Mouse (Mus musculus): ENCODE measurements around the gene Jund.

Gene Jund

DNA sequence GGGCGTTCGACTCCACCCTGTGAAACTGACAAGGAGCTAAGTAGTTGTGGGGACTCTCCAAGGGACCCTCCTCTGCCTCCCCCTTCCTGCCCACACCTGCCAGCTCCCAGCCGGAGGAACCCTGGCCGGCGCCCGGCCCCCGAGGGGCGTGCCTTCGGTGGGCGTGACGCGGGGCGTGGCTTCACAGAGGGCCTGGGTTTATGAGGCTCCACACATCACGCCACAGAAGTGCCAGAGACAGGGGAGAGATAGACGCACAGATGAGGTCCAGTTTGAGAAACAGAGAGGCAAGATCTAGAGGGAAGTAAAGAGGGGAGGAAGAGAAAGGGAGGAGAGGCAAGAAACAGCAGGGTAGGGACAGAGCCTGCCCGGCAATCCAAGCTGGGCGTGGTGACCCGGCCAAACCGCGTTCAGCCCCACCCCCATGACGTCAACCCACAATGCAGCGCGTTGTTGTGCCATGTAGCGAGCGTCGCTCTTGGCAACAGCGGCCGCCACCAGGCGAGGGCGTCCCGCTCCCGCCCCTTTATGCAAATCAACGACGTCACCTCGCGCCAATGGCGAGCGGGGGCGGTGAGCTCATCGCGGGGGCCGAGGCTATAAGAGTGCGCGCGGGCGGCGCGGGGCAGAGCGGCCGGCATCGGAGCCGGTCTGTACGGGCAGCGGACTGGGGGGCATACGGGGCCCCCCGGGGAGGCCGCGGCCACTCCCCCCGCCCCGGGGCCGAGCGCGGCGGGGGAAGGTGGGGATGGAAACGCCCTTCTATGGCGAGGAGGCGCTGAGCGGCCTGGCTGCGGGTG lies at the start of gene Jund:
TSS of gene Jund (plus strand) at position 640 of the 800 bp plus-strand sequence.
- DNase-seq (ENCODE audit: low spot score) = peak; percentile 99

DNA sequence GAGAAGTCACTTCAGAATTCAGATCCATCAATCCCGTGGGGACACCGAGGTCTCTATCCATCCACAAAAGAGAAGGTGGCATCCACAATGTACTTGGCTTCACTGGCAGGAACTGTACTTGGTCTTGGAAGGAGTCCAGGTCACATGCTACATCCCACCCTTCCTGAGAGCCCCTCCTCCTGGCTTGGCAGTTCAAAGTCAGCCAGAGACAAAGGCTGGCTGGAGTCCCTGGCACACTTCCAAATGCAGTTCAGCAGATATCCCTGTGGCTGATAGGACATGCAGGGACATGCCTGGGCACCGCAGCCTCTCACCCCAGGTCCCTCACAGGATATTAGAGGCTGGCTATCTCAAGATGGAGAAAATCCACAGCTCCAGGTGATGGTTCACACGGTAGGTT lies 49.4 kb upstream of the Jund start:
- DNase-seq (ENCODE audit: low spot score) = no peak

DNA sequence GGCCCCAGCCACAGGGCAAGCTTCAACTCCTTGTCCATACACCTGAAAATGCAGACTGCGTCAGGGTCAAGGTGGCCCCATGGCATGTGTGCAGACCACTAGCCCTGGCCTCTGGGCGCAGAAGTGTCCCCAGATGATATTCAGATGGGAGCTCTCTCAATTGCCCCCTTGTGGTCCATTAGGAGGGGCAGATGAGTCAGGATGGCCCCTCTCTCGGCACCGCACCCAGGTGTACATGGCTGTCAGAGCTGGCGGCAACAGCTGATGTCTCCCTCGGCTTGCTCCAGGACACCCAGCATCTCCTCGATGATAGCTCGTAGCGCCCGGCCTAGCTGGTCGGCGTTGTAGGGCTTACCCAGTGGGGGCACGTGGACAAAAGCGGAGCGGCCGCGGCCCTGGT lies 48.4 kb upstream of the Jund start:
- no peak for DNase-seq (ENCODE audit: low spot score)

DNA sequence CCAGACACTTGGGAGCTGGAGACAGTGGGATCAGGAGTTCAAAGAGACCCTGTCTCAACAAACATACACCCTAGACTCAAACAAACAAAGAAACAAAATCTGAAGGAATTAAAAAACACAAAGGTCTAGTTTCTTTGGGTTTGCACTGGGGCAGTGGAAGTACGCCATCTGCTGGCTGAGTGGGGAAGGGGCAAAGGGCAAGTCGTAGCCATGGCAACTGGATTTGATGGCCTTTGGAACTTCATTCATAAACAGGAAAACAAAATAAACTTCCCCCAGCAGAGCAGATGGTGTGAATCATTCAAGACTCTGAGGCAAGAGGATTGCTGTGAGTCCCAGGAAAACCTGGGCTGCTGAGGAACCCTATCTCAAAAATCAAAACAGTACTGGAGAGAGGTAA lies 45.5 kb upstream of the Jund start:
- peak; percentile 43 for DNase-seq (ENCODE audit: low spot score)

DNA sequence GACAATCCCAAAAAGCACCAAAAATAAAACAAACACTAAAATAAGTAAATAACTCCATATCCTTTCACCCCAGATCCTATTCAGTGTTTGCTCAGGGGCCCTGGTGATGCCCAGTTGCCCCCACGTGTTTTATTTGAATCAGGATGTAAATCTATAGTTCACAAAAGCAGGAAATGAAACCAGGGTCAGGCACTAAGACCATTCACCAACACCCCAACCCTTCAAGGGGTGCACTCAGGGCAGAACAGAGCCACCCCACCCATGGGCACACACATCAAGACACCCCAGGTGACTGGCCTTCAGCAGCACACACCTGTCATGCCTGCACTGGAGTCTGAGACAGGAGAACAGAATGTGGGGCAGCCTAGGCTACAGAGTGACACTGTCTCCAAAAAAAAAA lies 44.6 kb upstream of the Jund start:
- no peak for DNase-seq (ENCODE audit: low spot score)

DNA sequence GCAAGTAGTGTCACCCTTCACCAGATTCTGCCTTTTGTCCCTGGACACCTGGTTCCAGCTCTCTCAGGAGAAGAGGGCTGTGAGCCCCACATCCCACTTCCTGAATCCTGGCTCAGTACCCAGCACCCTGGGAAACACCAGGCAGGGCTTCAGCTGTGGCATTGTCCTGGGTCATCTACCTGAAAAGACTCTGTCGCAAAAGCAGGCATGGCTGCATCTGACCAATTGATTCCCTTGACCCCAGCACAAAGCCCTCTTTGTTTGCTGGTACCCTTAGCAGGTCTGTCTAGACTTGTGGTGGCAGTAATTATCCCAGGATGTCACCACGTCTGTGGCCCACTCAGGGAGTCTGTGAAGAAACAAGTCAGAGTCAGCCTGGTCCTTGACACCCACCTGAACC lies 43.3 kb upstream of the Jund start:
- no peak for DNase-seq (ENCODE audit: low spot score)

DNA sequence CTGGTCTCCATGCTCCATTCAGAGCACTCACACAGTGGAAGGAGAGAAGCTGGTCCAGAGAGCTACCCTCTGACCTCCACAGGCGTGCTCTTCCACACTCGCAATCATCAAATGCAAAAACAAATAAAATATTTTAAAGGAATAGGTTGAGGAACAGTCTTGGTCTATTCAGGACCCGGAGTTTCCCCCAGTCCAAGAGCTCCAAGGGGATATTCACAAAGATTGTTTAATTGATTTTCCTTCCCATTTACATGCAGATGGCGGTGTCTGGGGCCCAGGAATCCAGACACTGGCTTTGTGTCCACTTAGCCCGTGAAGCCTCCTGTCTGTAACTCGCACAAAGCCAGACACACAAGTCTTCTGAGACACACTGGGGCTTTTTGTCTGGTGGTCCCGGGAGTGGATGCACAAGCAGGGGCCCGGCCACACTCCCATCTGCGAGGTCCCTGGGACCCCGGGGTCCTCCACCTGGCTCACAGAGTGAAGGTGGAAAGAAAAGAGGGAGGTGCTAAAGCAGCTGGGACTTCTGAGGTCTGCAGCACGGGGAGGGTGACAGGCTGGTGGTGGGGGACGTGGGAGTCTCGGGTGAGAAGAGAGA lies 42.5 kb upstream of the Jund start:
- no peak for DNase-seq (ENCODE audit: low spot score)

DNA sequence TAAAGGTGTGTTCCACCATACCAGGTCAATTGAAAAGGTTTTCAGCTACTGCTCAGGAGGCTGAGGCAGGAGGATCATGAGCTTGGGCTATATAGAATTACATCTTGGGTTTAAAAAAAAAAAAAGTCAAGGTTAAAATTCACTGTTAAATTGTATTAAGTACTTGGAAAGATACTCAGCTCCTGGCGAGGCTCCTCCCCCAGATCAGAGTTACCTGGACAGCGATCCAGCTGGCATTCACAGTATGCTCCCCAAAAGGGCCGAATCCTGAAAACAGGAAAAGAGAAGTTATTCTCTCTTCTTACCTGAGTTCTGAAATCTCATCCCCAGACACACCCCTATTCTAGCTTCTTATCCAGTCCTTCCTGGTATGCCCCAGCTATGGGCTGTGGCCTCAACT lies 41.5 kb upstream of the Jund start:
- DNase-seq (ENCODE audit: low spot score) = no peak

DNA sequence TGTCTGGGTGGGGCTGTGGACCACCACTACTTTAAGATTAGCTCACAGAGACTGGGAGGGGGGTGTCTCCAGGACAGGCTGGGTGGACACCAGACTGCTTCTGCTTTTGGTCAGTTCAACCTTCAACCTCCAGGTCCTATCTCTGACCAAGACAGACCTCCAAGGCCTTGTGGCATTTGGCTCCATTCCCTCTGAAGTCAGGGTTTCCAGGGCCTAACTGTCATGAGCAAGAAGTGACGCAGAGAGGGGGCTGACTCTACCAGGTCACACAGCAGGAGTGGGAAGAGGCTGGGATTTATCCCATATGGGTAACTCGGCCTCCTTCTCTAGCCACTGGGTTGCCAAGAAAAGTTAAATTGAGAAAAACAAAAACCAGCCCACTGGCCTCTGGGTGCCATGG lies 41.0 kb upstream of the Jund start:
- DNase-seq (ENCODE audit: low spot score) = no peak

DNA sequence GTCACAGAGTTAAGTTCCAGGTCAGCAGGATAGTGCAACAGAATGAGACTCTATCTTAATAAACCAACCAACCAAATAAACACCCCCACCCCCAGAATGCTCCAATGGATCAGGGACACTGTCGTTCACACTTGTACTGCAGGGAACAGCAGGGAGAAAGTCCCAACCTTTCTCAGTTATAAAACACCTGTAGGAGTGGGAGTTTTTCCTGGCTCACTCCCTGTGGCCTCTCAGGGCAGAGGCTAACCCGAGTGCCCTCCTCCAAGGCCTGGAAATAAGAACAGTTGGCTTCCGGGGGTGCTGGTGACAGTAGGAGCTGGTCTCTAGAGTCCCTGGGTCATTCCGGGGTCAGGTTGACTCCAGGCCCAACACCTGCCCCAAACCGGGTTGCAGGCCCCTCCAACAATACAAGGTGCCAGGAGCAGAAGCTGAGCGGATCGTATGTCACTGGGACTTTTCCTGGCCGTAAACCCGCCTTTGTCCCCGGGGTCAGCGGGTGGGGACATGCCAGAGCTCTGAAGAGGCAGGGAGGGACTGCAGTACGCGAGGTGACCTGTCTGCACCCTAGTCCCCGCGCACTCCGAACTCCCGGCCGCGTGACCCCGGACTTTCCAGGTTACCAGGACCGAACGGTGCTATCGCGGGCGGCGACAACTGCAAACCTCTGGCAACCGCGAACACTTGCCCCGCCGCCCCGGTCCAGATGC lies 39.7 kb upstream of the Jund start:
- no peak for DNase-seq (ENCODE audit: low spot score)

DNA sequence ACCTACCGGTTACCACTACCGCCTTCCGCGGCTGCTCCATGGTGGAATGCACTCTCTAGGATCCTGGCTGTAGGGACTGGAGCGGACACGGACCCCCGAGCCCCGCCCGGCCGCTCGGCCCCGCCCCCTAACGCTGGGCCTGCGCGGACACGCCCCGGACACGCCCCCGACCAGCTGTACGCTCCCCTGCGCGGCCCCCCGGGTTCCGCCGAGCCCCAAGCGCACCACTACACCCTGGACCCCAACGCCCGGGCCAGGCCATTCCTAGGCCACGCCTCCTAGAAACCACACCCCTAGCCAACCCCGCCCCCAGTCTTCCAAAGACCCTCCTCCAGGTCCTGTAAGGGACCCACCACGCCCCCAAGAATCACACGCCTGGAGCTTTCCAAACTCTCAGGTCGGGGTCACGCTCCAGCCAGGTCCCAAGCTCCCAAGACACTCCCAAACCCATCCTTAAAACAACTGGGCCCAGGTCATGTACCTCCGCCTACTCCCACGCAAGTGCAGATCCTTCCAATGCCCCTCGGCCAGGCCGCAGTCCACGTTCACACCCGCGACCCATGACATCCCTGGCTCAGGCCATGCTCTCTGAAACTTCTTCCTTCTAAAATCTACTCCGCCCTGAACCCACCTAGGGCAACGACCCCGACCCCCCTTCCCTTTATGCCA lies 39.0 kb upstream of the Jund start:
- peak; percentile 96 for DNase-seq (ENCODE audit: low spot score)

DNA sequence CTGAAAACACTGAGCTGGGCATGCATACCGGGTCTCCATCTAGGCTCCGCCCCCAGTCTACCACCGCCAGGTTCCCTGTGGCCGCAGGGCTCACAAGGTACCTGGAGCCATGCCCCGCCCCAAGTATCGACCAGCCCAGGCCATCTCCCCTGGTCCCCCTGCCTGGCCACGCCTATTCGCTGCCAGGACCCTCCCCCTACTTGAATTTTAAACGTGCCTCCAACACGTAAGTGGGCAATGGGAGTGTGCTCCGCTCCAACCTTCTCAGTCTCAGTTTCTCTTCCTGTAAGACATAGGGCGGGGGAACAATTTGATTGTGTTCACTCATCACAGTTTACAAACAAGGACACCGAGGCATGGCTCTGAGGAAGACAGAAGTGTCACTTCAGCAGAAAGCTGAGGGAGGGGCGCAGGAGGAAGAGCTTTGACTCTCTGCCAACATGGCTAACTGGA lies 38.5 kb upstream of the Jund start, which contains the start of gene Pgpep1:
TSS of gene Pgpep1 (minus strand) at position 116 of the 453 bp plus-strand sequence.
- peak; percentile 57 for DNase-seq (ENCODE audit: low spot score)

DNA sequence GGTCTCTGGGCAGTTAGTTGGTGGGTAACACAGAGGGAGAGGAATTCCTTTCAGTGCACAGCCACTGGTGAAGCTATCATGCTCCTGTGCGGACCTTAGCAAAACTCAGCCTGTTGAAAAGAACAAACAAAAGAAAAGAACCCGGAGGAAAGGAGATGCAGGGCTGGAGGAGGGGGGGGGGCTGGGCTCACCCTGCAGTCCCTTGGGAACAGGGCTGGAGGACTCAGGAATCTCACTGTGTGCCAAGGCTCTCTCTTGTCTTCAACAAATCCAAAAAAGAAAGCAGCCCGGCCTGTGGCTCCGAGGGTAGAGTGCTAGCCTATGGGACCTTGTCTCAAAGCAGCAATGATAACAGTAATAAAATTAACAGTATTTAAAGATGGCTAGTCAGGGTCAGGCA lies 35.1 kb upstream of the Jund start:
- no peak for DNase-seq (ENCODE audit: low spot score)

DNA sequence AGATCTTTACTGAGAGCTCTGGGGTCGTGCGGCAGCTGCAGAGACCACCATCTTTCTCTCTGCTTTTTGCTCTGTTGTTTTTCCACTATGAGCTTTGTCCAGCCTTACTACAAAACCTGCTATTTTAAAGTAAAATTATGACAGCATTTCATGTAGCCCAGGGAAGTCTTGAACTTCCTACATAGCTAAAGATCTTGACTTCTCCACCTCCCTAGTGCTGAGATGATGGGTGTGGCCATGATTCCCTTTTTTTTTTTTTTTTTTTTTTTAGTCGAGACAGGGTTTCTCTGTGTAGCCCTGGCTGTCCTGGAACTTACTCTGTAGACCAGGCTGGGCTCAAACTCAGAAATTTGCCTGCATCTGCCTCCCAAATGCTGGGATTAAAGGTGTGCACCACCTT lies 34.1 kb upstream of the Jund start:
- DNase-seq (ENCODE audit: low spot score) = no peak

DNA sequence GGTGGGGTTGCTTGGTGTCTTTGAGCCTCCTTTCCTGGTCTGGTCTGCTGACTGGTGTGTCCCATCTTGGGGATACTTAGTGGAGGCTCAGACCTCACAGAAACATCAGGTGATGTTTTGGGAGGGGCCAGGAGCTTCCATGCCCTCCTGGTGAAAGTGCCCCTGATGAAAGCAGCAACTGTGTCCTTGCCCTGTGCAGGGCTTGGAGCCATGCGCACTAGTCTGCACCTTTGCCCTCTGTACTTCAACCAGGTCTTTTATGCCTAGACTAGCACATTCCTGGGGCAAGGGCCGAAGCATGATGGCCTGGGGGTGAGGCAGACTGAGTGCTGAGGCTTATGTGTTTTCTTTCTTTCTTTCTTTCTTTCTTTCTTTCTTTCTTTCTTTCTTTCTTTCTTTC lies 33.1 kb upstream of the Jund start:
- DNase-seq (ENCODE audit: low spot score) = no peak

DNA sequence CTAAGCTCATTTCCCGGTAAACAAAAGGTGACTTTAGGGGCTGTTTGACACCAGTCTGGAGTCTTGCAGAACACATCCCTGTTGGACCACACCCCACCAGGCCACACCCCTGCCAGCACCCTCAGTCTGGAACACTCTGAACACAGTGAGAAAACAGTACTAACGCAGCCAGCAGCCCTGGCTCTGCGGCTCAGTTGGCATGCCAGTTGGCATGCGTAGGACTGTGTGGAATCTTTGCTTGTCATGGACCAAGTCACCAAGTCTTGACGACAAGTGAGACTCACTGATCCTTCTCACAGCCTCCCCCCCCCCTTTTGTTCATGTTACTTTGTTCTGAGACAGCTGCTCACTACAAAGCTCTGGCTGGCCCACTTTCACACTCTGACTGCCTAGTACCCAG lies 31.7 kb upstream of the Jund start:
- DNase-seq (ENCODE audit: low spot score) = no peak

DNA sequence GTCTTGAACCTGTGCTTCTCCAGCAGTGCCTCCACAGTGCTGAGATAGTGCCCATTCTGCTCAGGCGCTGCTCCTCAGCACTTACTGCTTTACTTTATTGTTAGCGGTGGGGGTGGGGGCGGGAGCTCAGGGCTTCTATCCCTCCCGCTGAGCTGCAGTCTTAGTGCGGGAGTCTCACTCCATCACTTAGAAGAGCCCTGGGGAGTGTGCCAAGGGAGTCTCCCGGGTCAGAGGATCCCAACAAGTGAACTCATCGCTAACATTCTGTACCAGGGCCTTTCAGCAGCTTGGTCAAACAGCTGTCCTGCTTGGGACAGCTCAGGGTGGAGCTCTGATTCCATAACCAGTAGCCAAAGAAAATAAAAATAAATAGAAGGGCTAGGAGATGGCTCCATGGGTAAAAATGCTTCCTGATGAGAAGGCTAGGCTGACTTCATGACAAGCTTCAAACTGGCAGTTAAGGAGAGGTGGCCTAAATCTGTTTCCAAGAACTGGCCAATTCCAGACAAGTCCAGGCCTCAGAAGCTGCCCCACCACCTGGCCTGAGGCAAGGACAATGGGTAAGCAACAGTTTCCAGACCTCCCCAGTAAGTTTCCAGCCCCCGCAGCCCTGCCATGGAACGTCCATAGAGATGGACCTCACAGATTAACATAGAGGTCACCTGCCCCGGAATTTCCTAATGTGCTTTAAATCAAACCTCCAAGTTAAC lies 27.0 kb upstream of the Jund start:
- DNase-seq (ENCODE audit: low spot score) = no peak

DNA sequence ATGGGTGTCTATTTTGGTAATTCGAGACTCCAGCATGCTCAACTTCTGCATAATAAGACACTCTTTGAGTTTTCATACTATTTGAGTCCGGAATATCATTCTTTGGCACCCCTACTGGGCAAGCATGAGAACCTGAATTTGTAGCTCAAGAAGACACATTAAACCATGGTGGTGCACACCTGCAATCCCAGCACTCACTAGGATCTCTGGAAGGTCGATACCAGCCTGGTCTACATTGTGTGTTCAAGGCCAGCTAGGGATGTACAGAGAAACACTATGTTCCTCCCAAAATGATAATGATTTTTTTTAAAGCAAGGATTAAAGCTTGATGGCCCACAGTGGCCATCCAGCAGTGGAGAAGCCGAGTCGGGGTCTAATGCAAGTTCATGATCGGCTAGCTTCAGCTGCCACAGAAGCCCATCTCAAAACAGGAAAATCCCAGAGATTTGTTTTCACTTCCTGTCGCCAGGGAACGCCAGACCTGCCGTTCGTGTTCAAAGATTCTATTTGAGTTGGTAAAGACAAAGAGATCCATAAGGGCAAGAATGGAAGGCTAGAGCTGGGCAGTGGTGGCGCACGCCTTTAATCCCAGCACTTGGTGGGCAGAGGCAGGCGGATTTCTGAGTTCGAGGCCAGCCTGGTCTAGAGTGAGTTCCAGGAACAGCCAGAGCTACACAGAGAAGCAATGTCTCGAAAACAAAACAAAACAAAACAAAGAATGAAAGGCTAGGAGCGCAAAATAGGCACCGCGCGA lies 26.2 kb upstream of the Jund start:
- DNase-seq (ENCODE audit: low spot score) = no peak

DNA sequence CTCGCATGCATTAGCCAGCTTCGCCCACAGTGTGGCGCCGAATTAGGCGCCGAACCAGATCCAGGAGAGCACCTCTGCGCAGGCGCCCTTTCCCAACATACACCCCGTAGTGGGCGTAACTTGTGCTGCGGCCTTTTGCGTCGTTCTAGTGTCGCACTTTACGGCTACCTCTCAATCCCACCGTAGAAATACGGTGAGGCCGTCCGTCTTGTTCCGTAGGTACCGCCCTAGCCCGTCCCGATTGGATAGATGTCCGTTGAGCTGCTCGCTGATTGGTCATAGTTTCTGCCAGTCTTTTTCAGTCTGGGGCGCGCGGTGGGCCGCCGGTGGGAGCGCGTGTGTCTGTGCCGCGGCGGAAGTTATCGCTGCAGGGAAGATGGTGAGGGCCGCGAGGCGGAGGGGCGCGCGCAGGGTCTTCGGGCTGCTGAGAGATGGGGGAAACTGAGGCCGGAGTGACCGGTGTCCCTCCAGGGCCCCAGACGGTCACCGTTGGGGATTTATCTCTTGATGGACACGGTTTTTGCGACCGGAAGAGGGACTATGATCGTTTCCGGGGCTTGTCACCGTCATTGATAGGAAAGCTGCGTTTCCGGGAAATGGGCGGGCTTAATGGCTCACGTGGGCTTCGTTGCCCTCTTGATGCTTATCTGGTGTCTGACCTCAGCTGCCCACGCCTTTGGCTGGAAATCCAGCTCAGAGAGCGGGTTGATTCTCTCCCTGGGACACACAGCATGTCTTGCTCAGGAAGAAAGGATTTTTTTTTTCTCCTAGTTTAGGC lies 25.5 kb upstream of the Jund start, which contains the start of gene Lsm4:
TSS of gene Lsm4 (plus strand) at position 170 of the 778 bp plus-strand sequence.
- peak; percentile 99 for DNase-seq (ENCODE audit: low spot score)

DNA sequence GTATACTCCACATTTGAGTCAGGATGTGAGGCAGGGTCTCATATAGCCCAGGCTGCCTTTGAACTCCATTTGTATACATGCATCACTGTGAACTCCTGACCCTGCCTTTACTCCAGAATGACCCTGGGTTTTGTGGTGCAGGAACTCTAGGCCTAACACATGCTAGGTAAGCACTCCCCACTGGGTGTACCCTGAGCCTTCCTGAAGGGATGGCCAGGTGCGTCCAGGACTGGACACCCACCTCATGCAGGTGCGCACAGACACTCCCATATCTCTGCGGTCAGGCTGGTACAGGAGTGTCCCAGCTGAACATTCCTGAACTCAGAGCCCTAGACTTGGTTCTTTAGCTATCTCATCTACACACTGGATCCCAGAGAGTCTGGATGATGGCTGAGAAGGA lies 24.6 kb upstream of the Jund start:
- no peak for DNase-seq (ENCODE audit: low spot score)

Measured in retina, embryonic 14.5 days (tissue).